Mouse (Mus musculus) ES-CJ7 (cell line): ENCODE data around the gene Psmg4.
A peak's percentile ranks its signal among the peaks of the same experiment; 100 is the strongest.

Experiments
- DNase-seq: peaks from one replicate; pipeline ENCODE4 v3.0.0; 2011; ENCODE audit warnings: low read depth, low spot score

Psmg4 gene

DNA sequence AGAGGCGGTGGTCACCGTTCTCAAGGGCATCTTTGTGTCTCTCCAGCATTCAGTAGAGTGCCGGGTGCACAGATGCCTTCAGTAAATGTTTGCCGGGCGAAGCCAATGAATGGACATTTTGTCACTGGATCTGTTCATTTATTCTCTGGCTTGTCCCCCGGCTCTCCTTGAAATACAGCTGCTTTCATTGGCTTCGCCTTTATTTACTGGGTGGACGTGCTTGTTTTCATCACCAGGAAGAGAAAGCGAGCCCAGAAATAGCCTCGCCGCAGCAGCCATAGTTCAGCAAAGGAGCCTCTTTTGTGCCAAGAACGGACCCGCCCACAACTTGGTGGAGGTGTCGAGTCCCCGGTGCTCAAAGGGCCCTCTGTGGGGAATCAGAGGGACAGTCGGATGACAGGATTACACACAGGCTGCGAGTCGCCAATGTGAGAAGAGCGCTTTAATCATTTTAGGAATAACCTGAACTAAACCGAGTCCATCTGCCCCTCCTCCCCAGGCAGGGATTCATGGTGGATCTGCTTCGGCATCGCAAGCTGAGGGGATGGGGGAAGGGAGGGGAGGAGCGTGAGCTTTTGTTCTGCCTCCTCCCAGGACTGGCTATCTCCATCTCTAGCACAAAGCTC, 13.9 kb upstream of the Psmg4 start:
- DNase-seq: peak; percentile 82

DNA sequence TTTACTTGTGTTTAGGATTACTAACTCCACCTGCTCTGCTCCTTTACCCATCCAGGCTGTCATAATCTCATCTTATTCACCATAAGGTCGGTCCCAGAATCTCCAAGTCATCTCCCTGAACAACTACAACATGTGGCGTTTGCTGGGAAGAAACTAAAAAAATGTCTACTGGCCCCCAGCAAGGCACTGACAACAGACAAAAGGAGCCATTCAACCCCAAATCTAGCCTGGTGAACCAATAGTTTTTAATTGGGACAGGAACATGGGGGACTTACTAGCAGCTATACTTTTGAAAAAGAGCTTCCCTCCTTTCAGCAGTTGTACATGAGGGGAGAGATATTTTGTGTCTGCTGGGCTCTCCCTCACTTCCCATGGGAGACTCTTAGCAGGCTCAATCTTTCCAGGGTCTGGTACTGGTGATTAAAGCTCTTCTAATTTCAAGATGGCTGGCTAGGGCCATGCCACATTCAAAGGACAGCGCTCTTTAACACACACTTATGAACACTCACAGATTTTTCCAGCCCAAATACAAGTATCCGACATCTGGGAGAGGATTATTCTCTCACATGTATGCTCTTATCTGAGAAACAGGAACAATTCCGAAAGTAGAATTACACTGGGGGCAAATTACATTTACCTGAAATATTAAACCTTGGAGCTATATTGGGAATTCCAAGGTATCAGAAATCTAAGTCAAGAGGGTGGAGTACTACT, 13.1 kb upstream of the Psmg4 start:
- no peak for DNase-seq

- DNase-seq: peak; percentile 72
These were observed 12.3 kb upstream of the Psmg4 start for GRCm38 (mm10) chr13:34150271-34151027.

DNA sequence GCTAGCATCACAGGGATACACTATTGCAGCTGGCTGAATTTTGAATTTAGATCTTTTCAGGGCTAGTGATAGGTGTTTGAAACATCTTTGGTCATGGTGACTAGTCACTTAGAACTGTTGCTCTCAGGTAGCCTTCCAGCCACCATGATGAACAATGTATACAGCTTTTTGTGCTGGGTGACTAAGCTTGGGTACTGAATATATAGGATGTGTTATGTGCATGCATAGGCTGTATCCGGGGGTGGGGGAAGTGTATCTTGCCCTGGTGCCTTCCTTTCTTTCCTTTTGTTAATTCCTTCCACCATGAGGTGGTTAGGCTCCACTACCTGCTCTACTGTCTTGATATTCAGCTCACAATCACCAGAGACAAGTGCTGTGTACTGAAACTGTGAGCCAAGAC, 11.3 kb upstream of the Psmg4 start:
- no peak for DNase-seq

- DNase-seq: peak; percentile 75
These were observed 10.1 kb upstream of the Psmg4 start for GRCm38 (mm10) chr13:34152695-34153094.

DNA sequence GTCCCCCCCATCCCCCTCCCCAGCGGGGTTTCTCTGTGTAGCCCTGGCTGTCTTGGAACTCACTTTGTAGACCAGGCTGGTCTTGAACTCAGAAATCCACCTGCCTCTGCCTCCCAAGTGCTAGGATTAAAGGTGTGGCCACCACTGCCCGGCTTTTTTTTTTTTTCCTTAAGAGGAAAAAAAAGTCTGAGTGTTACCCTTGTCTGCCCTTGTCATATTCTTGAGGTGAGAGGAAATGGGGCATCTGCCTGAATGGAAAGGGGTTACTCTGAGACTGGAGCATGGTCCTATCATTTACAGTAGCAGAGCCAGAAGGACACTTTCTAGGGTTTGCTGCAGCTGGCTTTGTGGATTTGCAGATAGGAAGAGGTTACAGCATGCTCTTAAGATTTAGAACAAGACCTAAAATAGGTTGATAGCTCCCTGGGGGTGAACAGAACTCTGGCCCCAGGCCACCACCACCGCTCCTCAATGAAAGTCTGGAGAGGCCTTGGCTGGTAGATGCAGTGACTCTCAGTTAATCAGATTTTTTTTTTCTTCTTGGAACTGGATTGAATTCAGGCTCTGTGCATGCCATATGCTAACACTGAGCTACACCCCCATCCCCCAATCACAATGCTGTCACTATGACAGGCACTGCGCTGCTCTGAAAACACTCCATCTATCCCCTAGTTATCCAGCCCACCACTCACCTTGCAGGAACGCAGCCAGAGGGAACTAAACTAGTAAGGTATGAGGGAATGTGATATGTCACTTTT, 9.3 kb upstream of the Psmg4 start:
- peak; percentile 47 for DNase-seq

- peak; percentile 90 for DNase-seq
These were observed 8.4 kb upstream of the Psmg4 start for GRCm38 (mm10) chr13:34154217-34154930.

DNA sequence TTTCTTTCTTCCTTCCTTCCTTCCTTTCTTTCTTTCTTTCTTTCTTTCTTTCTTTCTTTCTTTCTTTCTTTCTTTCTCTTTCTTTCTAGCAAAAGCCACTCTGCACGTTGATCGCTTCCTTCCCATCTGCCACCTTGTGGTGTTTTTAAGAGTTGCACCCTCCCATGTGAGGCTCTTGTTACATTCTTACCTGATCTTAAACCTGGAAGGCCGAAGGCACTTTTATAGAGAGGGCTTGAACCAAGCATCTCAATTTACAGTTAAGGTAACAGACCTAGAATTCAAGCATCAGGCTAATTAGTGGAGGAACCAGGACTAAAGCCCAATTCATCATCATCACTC, 7.9 kb upstream of the Psmg4 start:
- peak; percentile 76 for DNase-seq

GRCm38 (mm10) chr13:34156133-34156839, 6.5 kb upstream of the Psmg4 start:
- peak; percentile 91 for DNase-seq

- no peak for DNase-seq
These were observed 6.0 kb upstream of the Psmg4 start for GRCm38 (mm10) chr13:34156840-34157185.

DNA sequence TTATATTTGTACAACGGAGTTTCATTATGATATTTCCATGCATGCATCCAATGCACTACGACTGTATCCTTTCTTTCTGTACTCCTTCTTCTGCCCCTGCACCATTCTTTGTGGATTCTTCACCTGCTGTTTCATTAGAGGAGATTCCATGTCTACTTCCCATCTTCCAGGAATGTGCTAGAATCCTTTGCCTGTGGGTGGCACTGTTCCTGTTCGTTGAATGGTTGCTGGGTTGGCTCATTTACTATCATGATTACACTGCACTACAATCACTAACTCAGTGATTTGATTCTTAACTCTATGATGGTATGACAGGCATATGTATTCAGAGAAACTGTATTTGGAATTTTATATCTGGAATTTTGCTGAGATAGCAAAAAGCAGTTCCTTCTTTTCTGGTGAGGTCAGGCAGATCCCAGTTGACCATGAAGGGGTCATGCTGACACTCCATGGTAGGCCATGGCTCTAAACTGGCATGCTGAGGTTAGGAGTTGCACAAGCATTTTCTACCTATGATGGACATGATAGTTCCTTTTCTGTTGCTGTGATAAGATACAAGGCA, 5.1 kb upstream of the Psmg4 start:
- DNase-seq: no peak

- no peak for DNase-seq
These were observed 2.8 kb upstream of the Psmg4 start for GRCm38 (mm10) chr13:34159926-34160325.

DNA sequence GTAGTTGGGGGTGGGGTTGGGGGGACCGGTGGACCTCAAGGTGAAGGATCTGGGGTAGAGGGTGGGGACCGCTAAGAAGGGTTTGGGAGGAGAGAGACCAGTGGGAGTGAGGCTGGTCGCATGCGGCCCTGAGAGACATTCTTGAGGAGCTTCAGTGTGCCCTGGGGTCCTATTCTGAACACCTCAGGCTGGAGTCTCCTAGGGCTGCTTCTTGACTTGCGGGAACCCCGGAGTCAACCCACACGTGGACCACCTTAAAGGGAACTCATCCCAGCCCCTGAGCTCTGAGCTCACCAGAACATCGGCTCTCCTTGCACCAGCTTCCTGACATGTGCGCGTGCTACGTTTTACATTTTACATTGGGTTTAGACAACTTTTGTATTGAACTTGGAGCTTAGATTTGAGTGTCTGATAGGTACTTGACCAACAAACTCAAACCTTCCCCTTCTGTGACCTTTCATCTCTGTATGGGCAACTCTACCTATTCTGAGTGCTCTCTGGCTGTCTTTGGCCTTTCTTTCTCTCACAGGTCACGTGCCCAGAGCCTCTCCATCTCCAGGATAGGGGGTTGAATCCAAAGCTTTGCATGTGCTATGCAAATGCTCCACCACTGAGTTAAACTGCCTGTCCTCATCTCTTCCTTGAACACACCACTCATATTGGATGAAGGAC, 676 bp downstream of the Psmg4 start:
- DNase-seq: no peak

GRCm38 (mm10) chr13:34174025-34174424, 11.3 kb downstream of the Psmg4 start:
- DNase-seq: no peak

- no peak for DNase-seq
These were observed 18.9 kb downstream of the Psmg4 start for GRCm38 (mm10) chr13:34181624-34182023.

DNA sequence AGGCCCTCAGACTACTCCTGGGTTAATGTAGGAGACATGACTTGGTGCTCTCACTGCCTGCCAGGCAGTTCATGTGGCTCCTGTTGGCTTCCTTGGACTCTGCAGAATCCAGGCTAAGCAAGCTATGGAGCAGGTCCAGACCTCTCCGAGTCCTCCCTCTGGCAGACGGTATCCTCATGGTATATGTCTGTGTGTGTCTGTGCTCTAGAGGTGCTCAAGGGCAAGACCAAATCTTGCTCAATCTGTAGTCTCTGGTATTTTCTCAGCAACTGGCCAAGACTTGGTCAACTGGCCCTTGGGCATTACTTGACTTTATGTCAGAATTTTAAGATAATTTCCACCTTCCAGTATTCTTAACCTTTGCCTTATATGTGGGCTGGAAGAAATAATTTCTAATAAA, 22.6 kb downstream of the Psmg4 start:
- no peak for DNase-seq

DNA sequence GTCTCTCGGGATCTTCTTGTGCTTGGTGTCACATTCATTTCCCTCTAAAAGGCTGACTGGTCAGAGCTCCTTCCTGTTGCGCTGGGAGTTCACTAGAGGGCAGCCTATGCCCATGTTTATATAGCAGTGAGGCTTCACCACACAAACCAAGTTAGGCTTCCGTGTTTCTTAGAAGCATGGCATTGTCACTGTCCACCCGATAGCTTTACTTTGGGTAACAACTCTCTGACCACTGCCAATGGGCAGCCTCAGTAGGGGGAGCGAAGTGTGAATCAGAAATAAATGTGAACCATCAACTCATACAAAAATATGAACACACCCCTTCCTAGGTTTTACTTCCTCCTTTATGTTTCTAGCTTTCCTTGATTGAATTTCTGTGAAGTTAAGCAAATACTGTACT, 24.8 kb downstream of the Psmg4 start:
- DNase-seq: peak; percentile 70

- DNase-seq: no peak
These were observed 29.8 kb downstream of the Psmg4 start for GRCm38 (mm10) chr13:34192414-34193191.

GRCm38 (mm10) chr13:34193384-34193783, 30.6 kb downstream of the Psmg4 start:
- no peak for DNase-seq
